Mouse (Mus musculus) frontal cortex, postnatal 10 days (tissue): Measurements from ENCODE around the gene Ffar4.
A peak's percentile ranks its signal among the peaks of the same experiment; 100 is the strongest.

Experiments used
- DNase-seq, 2 experiments: peaks; one replicate each; pipeline ENCODE4 v3.0.0; 2022; ENCODE audit warnings: low spot score in 2 of 2, mixed read lengths in 1 of 2

The Ffar4 gene

GRCm38 (mm10) chr19:38096231-38096630 lies 640 bp upstream of the Ffar4 start:
- no peak for DNase-seq

GRCm38 (mm10) chr19:38107871-38108270 lies 11.0 kb downstream of the Ffar4 start:
- DNase-seq: no peak

GRCm38 (mm10) chr19:38109506-38110242 lies 12.8 kb downstream of the Ffar4 start:
- no peak for DNase-seq

GRCm38 (mm10) chr19:38111056-38111455 lies 14.2 kb downstream of the Ffar4 start:
- no peak for DNase-seq

GRCm38 (mm10) chr19:38112575-38112974 lies 15.7 kb downstream of the Ffar4 start:
- DNase-seq: no peak

GRCm38 (mm10) chr19:38114834-38115491 lies 18.1 kb downstream of the Ffar4 start:
- no peak for DNase-seq

DNA sequence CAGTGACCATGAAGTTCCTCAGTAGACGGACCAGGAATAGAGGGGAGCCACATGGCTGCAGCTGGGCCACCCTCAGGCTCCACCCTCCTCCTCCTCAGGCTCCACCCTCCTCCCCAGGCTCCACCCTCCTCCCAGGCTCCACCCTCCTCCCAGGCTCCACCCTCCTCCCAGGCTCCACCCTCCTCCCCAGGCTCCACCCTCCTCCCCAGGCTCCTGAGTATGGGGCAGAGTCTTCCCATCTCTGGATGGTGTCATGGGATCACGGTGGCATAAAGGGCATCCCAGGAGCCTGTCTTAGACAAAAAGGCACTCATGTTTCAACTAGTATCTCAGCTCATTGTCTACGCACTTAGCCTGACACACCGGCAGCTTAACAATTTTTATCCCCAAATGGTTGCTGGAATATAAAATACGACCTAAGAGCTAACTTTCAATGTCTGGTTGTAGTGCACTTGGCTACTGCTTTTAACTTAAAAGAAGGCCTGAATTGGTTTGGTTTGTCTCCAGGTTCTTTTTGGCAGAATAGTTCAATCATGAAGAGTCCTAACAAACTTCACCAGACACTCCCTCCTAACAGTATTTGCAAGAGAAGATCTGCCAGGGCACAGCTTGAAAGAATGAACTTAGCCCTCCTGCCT lies 23.4 kb downstream of the Ffar4 start:
- DNase-seq: no peak

DNA sequence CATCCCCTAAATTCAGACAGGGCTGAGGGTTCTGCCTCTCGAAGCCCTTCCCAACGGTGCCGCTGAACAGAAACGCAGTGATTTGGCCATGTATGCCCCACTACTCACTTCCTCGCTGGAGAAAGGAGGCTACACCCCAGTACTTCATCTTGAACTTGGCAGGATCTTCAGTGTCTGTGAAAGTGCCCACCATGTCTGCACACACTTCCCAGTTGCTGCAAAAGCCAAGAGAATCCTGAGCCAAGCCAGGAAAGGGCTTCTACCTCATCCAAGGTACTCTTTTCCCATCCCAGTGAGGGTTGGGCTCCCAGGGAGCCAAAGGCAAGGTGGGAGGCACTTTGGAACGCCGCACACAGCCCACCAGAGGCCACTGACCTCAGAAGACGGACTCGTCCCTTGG lies 27.1 kb downstream of the Ffar4 start:
- DNase-seq: no peak

- peak in 1 of 2 experiments; percentile 11 for DNase-seq
These were observed 27.7 kb downstream of the Ffar4 start for GRCm38 (mm10) chr19:38124401-38125218.

GRCm38 (mm10) chr19:38125219-38125610 lies 28.3 kb downstream of the Ffar4 start, which contains the start of gene Rbp4:
TSS of gene Rbp4 (minus strand) at chr19:38125281.
- DNase-seq: no peak

GRCm38 (mm10) chr19:38126656-38127055 lies 29.8 kb downstream of the Ffar4 start:
- no peak for DNase-seq

- DNase-seq: no peak
These were observed 35.6 kb downstream of the Ffar4 start, which contains the start of gene Pde6c for GRCm38 (mm10) chr19:38132481-38132880. TSS of gene Pde6c (plus strand) at chr19:38132781.

- DNase-seq: no peak
These were observed 37.1 kb downstream of the Ffar4 start for GRCm38 (mm10) chr19:38133986-38134385.

DNA sequence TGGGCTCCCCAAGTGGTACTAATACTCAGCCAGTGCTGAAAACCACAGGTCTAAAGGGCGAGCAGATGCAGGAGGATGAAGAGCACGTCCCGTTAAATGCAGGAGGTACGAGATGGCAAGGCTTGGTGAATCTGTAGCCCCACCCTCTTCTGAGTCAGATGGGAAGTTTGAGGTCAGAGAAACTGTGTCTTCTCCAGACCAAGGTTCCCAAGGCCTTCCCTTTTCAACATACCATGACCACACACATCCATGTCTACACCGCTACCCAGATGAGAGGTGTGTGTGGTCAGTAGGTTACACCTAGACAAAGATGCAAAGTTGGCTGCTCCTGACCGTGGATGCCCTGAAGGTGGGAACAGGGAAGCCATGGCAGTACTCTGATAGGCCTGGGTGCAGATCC lies 37.9 kb downstream of the Ffar4 start:
- no peak for DNase-seq

GRCm38 (mm10) chr19:38143540-38144271 lies 46.8 kb downstream of the Ffar4 start:
- DNase-seq: no peak

DNA sequence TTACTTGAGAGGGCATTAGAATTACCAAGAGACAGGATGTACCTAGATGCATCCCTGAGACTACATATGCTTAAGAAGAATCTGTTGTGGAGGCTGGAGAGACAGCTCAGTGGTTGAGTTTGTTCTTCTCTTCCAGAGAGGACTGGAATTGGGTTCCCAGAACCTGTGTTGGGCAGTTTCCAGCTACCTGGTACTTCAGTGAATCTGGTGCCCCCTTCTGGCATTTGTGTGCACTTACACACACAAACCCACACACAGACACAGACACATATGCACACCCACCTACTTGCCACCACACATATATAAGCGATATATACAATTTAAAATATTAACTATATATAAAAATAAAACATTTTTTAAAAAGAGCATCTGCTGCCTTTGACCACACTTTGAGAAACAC lies 59.4 kb downstream of the Ffar4 start:
- DNase-seq: no peak

DNA sequence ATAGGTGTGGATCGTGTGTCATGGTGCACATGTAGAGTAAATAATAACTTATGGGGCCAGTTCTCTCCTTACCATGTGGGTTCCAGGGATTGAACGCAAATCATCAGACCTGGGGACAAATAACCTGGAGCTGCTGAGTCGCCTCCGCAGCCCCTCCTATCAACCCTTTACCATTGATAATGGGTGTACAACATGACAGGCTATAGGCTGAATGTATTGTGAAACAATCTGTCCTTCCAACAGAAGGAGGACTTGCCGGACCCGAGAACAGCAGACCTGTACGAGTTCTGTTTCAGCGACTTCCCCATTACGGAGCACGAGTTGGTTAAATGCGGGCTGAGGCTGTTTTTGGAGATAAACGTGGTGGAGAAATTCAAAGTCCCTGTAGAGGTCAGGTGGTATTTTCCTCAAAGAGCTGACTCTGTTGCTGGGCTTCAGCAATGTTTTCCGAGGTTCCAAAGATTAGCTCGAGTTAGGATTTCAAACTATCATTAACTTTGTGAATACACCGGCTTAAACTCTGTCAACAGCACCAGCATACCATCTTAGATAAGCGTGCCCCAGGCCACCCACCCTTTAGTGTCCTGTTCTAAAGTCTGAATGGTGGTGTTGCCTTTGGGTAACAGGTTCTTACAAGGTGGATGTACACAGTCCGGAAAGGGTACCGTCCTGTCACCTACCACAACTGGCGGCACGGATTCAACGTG lies 64.9 kb downstream of the Ffar4 start:
- DNase-seq: no peak
